Mouse (Mus musculus): ENCODE measurements around the gene Spag16. TPM values are rescaled to one million over a fixed set of nuclear protein-coding genes. Genes with fewer than 3 reads are reported as not detected.
"Not testable (repeated sequence)": the region's sequence is repeated elsewhere in the genome, so short reads cannot be mapped to it uniquely, and the experiment has no call there.

The Spag16 gene
- 1 to 10 TPM; 1.5 to 2.3 TPM for total RNA-seq (2021)
- long read RNA-seq, partial matches to known transcripts: 1 of 2 reads
- long read RNA-seq, other reads (novel, unspliced or antisense): 1 of 2 reads

- peak; percentile 54 to 58 for DNase-seq (ENCODE audit: low spot score in 2 of 2)
Observed at GRCm38 (mm10) chr1:69826806-69827703, at the start of gene Spag16. Gene Spag16, plus strand, starts transcription at chr1:69826970.

DNA sequence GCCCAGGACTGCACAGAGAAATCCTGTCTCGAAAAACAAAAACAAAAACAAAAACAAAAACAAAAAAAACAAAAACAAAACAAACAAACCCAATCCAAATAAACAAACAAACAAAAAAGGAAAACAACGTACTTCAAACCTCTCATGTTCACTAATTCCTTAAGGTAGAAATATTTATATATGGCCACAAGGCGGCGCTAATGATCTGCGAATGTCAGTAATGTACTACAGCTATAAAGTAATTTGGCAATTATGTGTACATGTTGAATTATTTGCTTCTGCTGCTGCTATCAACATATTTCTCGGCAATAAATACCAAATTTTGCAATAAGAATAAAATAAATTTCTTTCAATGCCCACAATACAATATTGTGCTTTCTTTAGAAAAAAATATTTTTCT, 41.6 kb upstream of the Spag16 start:
- DNase-seq (ENCODE audit: low spot score in 2 of 2): peak; percentile 33 to 60

DNA sequence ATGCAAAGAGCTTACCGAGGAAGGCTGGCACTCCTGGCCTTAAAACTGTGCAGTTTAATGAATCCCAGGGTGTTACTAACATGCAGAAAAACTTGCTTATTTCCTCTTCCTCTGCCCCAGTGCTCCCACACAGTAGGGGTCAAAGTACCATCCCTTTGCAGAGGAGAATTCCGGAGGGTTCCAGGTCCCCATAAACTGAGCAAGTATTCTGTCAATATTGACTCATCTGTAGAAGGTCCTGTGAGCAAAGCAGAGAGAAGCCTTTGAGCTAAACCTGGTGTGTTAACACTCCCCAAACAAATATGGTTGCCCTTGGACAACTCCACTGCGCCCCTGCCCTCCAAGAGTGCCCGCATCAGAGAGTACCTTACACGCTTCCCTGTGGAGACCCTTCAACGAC, 40.1 kb upstream of the Spag16 start:
- DNase-seq (ENCODE audit: low spot score in 2 of 2): no peak

- DNase-seq (ENCODE audit: low spot score in 2 of 2): no peak
Observed at GRCm38 (mm10) chr1:69787379-69787778, 39.4 kb upstream of the Spag16 start.

DNA sequence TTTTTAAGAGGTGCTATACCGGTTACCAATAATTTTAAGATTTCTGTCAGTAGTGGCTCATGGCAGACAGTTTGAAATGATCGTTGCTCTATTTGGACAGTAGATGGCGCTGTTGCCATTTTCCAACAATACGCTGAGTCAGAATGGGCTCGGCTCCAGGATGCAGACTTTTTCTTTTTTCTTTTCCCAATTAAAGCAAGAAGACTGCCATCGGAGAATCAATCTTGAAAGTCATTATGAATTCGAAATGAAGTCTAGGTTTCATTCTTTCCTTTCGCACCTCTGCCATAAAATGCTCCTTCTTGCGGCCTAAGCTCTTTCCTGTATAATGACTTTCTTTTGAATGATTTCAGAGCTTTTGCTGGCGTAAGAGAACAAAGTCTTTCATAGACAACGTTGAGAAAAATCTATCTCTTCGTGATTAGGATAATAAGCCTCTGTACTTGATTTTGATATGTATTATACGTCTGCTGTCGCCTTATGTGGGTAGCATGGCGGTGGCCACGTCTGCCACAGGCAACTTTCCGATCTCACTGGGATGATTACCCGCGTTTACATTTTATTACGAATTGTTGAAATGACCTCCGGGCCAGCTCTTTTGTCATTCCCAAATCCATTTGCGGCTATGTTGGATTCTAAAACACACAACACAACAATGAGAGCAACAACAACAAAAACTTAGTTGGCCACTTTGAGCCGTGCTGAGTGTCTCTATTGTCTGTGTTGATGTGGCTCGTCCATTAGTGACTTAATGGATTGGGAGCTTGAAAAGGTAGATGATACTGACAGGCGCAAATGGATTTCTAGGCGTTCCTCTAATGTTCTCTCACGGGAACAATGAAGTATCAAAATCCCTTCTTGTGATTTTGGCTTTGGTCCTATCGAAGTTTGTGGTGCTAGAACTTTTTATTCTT, 36.2 kb upstream of the Spag16 start:
- DNase-seq (ENCODE audit: low spot score in 2 of 2): peak; percentile 84 to 85

GRCm38 (mm10) chr1:69798948-69799565, 27.7 kb upstream of the Spag16 start:
- no peak for DNase-seq (ENCODE audit: low spot score in 2 of 2)

DNA sequence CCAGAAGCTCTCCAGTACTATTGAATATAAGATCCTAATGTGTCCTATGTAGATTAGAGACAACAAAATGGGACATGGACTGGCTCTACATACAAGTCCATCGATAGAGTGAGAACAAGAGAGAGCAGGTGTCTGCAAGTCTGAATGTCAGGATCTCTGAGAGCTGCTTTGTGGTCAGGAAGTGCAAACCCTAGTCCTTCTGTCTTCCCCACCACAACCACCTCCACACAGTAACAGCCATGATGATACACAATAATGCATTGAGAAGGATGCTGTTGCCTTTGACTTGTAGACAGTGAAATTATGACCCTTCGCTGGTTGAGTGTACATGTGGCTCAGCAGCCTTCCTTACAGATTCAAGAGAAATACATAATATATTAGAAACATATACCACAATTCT, 16.6 kb upstream of the Spag16 start:
- no peak for DNase-seq (ENCODE audit: low spot score in 2 of 2)

GRCm38 (mm10) chr1:69825635-69826034, 1.1 kb upstream of the Spag16 start:
- not testable (repeated sequence) for DNase-seq (ENCODE audit: low spot score in 2 of 2)

DNA sequence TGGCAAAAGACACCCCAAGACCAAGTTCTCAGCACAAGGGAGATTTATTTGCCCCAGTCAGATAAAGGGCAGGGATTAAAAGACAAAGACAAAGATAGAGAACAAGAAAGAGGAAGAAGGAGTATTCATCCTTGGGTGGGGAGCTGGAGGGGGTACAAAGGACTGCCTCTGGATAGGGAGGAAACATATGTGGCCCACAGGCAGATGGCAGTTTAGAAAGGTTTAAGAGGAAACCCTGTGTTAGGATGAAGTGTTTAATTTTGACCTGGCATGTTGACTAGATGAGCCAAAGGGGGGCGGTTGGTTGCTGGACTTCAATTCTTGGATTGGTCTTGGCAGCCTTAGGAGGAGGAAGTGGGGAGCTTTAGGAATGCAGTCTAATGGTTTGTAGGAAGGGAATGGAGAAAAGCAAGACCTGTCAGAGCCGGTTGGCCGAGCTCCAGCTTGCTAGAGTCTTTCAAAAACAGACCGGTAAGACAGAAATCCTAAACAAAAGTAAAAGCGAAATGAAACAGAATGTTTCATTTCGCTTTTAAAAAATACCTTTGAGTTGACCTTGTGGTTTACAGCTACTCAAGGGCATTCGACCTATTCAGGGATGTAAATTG, 2.2 kb downstream of the Spag16 start:
- DNase-seq (ENCODE audit: low spot score in 2 of 2): no peak

DNA sequence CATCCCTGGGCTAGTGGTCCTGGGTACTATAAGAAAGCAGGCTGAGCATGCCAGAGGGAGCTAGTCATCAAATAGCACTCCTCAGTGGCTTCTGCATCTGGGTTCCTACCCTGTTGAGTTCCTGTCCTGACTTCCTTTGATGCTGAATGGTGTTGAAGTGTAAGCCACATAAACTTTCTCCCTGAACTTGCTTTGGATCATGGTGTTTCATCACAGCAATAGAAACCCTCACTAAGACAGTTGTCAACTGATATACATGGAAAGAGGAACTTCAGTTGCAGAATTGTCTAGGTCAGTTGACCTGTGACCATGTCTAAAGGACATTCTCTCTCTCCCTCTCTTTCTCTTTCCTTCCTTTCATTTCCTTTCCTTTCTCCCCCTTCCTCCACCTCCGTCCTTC, 3.8 kb downstream of the Spag16 start:
- DNase-seq (ENCODE audit: low spot score in 2 of 2): no peak

DNA sequence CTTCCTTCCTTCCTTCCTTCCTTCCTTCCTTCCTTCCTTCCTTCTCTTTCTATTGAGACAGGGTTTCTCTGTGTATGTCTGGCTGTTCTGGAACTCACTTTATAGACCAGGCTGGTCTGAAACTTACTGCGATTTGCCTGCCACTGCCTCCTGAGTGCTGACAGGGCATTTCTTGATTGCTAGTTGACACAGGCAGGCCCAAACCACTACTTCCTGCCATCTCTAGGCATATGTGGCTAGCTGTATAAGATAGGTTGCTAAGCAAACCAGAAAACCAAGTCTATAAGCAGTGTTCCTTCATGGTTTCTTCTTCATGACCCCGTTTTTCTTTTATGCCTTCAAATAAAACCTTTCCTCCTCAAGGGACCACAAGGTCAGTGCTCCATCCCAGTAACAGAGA, 4.2 kb downstream of the Spag16 start:
- no peak for DNase-seq (ENCODE audit: low spot score in 2 of 2)

- DNase-seq (ENCODE audit: low spot score in 2 of 2): not testable (repeated sequence)
Observed at GRCm38 (mm10) chr1:69833476-69833875, 6.7 kb downstream of the Spag16 start.

- DNase-seq (ENCODE audit: low spot score in 2 of 2): peak in 1 of 2 experiments; percentile 5
Observed at GRCm38 (mm10) chr1:69853436-69853835, 26.7 kb downstream of the Spag16 start.

GRCm38 (mm10) chr1:69867776-69868175, 41.0 kb downstream of the Spag16 start:
- no peak for DNase-seq (ENCODE audit: low spot score in 2 of 2)

DNA sequence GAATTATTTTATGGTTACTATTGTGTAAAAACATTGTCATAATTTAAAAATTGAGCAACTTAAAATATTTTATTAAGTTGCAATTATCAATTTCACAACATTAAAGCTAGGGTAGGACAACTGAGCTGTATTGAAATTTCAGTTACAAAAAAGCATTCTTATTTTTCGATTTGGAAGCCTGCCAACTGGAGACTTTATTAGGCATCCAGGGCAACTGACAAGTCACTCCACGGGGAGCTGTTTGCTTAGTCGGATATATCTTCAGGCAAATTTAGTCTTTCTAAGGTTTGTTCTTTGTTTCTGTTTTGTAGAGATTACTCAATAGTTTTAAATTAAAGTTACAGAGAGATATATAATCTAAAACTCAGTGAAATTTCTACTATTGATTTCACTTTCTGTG, 129.8 kb downstream of the Spag16 start:
- DNase-seq (ENCODE audit: low spot score in 2 of 2): no peak

DNA sequence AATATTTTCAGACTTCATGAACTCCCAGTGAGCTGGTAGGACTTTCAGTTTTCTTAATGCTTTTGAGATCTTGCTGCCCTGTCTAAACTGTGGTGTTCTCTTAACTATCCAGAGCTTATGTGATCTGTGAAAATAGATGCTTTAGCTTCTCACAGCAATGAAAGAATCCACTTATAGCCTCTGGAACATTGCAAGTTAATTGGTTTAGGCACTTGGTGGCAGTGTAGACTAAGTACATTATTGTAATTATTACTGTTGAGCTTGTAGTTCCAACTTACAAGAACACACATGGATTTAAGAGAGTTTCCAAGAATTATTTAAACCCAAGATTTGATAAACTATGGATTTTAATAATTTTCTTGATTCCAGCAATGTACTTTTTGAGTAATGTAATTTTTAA, 170.1 kb downstream of the Spag16 start:
- no peak for DNase-seq (ENCODE audit: low spot score in 2 of 2)

- DNase-seq (ENCODE audit: low spot score in 2 of 2): no peak
Observed at GRCm38 (mm10) chr1:70012991-70013390, 186.2 kb downstream of the Spag16 start.

GRCm38 (mm10) chr1:70037384-70037783, 210.6 kb downstream of the Spag16 start:
- DNase-seq (ENCODE audit: low spot score in 2 of 2): no peak

DNA sequence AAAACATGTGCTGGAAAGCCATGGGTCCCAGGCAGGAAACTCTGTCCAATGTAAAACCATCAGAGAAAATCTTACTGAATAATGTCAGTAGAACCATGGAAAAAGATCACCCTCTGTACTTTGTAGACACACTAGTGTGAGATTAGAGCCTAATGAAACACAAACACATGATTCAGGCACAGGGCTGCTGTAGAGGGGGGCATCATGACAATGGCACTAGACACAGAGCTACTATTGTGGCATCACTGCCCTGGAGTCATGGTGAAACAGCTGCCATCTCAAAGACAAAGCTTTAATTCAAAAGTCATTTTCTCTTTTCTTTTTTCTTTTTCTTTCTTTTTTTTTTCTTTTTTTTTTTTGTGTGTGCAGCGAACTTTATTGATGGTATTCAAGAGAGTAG, 240.6 kb downstream of the Spag16 start:
- no peak for DNase-seq (ENCODE audit: low spot score in 2 of 2)

GRCm38 (mm10) chr1:70073440-70073839, 246.7 kb downstream of the Spag16 start:
- no peak for DNase-seq (ENCODE audit: low spot score in 2 of 2)

DNA sequence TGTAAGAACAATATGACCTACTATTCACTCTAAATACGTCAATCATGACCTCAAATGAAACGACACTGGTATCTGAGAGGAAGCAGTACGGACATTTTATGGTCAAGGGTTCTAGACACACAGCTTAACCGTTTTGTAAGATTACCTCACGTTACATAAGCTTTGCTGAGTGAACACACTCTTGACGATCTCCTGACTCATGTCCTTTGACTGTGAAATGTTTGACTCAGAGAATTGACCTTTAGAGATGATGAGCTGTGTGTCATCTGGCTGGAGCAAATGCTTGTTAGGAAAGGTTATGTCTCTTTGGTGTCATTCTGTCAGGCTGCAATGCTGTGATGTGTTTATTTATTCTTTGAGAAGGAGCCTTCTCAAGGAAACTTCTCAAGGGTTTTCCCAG, 252.0 kb downstream of the Spag16 start:
- no peak for DNase-seq (ENCODE audit: low spot score in 2 of 2)

All from layer of hippocampus, postnatal 10 days (tissue).